Mouse (Mus musculus) erythroblast, adult 5-6 weeks (primary cell): ENCODE results near the gene Nudt17. TPM values are rescaled to one million over a fixed set of nuclear protein-coding genes. Genes with fewer than 3 reads are reported as not detected.
"Not testable (repeated sequence)": the region's sequence is repeated elsewhere in the genome, so short reads cannot be mapped to it uniquely, and the experiment has no call there.

Experiments used
- ATAC-seq: replicated peaks from 2 replicates; pipeline ENCODE4 v1.8.0; 2016; ENCODE audit warnings: moderate number of reproducible peaks, mild to moderate bottlenecking, moderate TSS enrichment, inconsistent platforms; ENCODE audit not compliant: poor library complexity, low FRiP score, severe bottlenecking
- total RNA-seq, 2 experiments: library from RNA; stranded (forward) in 1 of 2; stranded (reverse) in 1 of 2; fragments of 150-400 nt in 1 of 2; fragments of 200-764, 138-1000 nt in 1 of 2; gene quantifications; 2 replicates each; pipeline versions ENCODE4 v1.2.3 to v1.2.4; 2015 to 2017; ENCODE audit warnings: low replicate concordance in 2 of 2

Nudt17 gene
- total RNA-seq (2015; ENCODE audit: low replicate concordance): not detected in 2 replicates
- total RNA-seq (2017; ENCODE audit: low replicate concordance): not detected in 2 replicates

GRCm38 (mm10) chr3:96707903-96708683 is at the start of gene Nudt17:
Gene Nudt17 (minus strand): TSS chr3:96708562.
- ATAC-seq: peak; percentile 85

GRCm38 (mm10) chr3:96757691-96758090 is 49.3 kb upstream of the Nudt17 start:
- ATAC-seq: no peak

DNA sequence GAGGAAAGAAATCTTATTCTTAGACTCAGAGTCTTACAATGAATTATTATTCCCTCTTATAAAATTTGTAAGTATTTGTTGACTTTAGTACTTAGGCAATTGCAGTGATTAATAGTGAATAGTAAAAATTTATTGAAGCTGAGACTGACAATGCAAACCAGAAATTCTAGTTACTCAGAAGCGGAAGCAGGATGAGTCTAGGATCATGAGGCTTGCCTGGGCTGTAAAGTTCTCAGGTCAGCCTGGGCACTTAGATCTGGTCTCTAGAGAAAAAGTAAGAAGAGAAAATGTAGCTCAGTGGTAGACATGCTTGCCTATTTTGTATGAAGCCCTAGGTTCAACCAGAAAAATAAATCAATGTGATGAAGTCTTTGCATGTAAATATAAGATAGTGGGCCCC is 47.6 kb upstream of the Nudt17 start:
- no peak for ATAC-seq

GRCm38 (mm10) chr3:96746829-96747228 is 38.5 kb upstream of the Nudt17 start:
- ATAC-seq: no peak

DNA sequence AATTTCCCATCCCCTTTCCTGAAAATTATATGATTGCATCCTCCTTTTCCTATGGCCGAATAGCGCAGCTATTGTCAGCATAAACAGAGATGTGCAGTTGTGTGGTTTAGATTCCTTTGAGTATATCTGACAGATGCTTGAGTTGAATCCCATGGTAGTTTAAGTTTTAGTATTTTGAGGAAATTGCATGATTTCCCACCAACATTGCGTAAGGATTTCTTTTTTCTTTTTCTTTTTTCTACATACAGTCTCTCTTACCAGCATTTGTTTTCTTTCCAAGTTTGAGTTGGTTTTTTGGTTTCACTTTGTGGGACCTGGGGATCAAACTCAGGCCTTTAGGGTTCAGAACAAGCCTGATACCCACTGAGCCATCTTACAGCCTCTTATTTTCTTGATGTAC is 36.0 kb upstream of the Nudt17 start:
- no peak for ATAC-seq

DNA sequence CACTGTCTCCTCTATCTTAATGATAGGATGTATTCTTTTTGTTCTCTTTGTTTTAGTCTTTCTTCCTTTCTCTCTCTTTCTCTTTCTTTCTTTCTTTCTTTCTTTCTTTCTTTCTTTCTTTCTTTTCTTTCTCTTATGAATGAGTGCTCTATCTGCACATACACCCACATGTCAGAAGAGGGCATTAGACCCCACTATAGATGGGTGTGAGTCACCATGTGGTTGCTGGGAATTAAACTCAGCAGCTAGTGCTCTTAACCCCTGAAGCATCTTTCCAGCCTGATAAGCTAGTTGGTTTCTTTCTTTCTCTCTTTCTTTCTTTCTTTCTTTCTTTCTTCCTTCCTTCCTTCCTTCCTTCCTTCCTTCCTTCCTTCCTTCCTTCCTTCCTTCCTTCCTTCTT is 31.9 kb upstream of the Nudt17 start:
- ATAC-seq: not testable (repeated sequence)

GRCm38 (mm10) chr3:96737995-96738394 is 29.6 kb upstream of the Nudt17 start:
- no peak for ATAC-seq

GRCm38 (mm10) chr3:96737013-96737740 is 28.8 kb upstream of the Nudt17 start:
- ATAC-seq: no peak

DNA sequence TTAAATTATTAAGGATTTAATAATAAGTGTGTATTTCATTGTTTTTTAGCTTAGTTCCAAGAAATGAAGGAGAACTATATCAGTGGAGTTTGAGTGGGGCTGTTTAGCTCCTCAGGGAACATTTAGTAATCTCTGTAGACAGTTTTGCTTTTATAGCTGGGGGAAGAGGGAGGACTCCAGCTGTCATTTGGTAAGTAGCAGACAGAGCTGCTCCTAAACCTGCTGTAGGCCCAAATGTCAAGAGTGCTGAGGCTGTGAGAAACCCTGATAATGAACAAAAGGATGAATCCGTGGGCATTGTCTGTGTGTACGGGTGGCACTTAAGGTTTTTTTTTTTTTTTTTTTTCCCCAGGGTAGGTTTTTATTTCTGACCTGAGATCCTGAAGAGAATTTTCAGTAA is 26.8 kb upstream of the Nudt17 start:
- no peak for ATAC-seq

GRCm38 (mm10) chr3:96733984-96734383 is 25.6 kb upstream of the Nudt17 start:
- no peak for ATAC-seq

- ATAC-seq: no peak
Observed at GRCm38 (mm10) chr3:96730785-96731184, 22.4 kb upstream of the Nudt17 start.

GRCm38 (mm10) chr3:96729403-96729784 is 21.0 kb upstream of the Nudt17 start:
- 0 out of 2 replicates have a peak, but pooled peaks have one; percentile 38 for ATAC-seq

- no peak for ATAC-seq
Observed at GRCm38 (mm10) chr3:96728634-96729402, 20.5 kb upstream of the Nudt17 start.

DNA sequence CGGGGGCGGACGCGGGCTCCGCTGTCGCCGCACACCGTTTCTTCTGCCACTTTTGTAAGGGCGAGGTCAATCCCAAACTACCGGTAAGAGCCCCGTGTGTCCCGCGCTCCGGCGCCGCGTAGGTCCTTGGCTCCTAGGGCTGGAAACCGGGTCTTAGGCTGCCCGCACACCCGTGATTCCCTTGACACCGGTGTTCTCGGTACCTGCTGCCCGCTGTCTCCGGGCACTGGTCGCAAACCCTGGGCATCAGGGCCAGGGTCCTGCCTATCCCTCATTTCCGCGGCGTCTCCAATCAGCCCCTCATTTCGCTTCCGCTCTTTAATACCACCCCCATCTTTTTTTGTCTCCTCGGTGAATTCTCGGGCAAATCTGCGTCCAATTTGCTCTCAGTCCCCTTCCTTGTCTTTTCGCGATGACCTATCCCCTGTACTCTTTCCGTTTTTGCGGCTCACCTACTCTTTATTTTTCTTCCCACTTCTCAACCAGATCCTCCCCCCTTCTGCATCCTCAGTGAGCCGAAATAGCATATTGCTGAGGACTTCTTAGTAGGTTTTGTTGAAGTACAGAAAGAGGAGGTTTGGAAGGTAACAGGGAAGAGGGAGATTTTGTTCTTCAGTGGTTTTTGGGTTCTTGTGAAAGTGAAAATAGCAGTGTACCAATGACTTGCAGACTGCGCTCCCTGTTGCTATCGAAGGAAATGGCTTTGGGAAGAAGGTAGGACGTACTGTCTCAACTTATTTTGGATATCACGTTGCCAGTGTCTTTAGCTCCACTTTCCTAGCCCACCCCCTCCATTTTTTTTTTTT is 19.7 kb upstream of the Nudt17 start:
- peak; percentile 56 for ATAC-seq

GRCm38 (mm10) chr3:96727343-96727827 is 19.0 kb upstream of the Nudt17 start, which contains the start of the genes Polr3c and Rnf115:
Gene Polr3c (minus strand): TSS chr3:96727628.
Gene Rnf115 (plus strand): TSS chr3:96727664.
- peak; percentile 91 for ATAC-seq

DNA sequence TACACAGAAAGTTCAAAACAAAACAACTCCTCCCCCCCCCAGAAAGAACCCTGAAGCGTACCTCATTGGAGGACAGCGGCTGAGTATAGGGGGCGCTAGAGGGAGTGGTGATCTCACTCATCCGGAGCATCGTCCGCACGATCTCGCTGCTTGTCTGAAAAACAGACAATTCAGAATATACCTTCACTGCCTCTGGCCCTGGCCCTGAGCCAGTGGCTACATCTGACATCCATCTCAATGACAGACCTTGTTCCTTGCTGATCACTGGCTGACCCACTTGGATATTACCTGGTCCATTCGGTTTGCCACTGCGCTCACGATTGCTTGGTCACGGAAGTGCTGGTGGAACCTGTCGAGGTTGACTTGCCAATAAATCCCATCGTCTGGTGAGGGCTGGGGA is 10.8 kb upstream of the Nudt17 start:
- ATAC-seq: peak; percentile 53

GRCm38 (mm10) chr3:96715854-96716253 is 7.5 kb upstream of the Nudt17 start:
- ATAC-seq: no peak

GRCm38 (mm10) chr3:96714286-96714685 is 5.9 kb upstream of the Nudt17 start:
- ATAC-seq: no peak

DNA sequence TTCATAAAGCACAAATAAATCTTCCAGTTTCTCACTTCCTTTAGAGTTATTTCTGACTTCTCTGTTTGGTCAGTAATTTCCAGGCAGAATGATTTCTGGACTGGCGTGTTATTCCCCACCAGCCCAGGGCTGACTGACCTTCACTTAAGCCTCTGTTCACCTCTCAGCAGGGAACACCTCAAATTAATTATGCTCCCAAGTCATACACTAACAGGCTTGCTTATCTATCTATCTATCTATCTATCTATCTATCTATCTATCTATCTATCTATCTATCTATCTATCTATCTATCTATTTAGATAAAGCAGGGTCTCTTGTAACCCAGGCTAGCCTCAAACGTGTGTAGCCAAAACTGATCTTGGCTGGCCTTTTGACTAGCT is 312 bp upstream of the Nudt17 start:
- ATAC-seq: no peak
